Mouse (Mus musculus): ENCODE data around the gene Dnah11. TPM values are rescaled to one million over a fixed set of nuclear protein-coding genes. Genes with fewer than 3 reads are reported as not detected.

The Dnah11 gene
- polyA plus RNA-seq, 1 experiment from 2014 or later: 0.22 TPM

DNA sequence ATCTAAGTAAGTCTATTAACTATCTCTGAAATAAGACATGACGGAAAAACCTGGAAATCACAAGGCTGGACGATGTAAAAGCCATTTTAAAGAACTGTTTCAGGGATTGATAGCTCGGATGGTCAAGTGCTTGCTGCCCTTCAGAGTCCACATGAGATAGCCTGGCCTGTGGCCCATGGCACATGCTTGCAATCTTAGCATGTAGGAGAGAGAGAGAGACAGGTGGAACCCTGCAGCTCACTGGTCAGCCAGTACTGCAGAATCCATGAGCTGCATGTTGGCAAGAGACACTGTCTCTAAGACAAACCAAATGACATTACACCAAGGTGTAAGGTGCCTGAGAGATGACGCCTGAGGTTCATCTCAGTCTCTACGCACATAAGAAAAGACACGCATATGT lies 118.4 kb downstream of the Dnah11 start:
- DNase-seq (ENCODE audit: low spot score) (no peak), ATAC-seq (replicated peaks; ENCODE audit: low FRiP score) (no peak)
- H3K4me2 ChIP-seq: no peak overlapping the region
- no peak overlapping the region for H3K27ac ChIP-seq (ENCODE audit: low read depth, low read length)
- H3K9me3 ChIP-seq (ENCODE audit: control insufficient read depth, low read length): no peaks in the 10 kb centered on the region
- H3K4me1 ChIP-seq (replicated peaks; ENCODE audit: control insufficient read depth, insufficient read depth, low read length): no peaks in the 10 kb centered on the region
- no peak overlapping the region for H3K4me3 ChIP-seq (ENCODE audit: low read depth, low read length)
- no peaks in the 10 kb centered on the region for H3K27me3 ChIP-seq (replicated peaks; ENCODE audit: control insufficient read depth, insufficient read depth, low read length)
- 81% methylated on average over 6 of the region's 6 CpGs for WGBS
- H3K36me3 ChIP-seq (ENCODE audit: control insufficient read depth, insufficient read depth, low read length): no peaks in the 10 kb centered on the region
- H3K9ac ChIP-seq (ENCODE audit: low read depth, low read length): no peak overlapping the region

- Histone ChIP-seq H3K4me3 (ENCODE audit: low read depth, low read length) (no peak overlapping the region), H3K36me3 (ENCODE audit: control insufficient read depth, insufficient read depth, low read length) (no peaks in the 10 kb centered on the region), H3K9me3 (ENCODE audit: control insufficient read depth, low read length) (no peaks in the 10 kb centered on the region), H3K27ac (ENCODE audit: low read depth, low read length) (no peak overlapping the region), H3K4me1 (replicated peaks; ENCODE audit: control insufficient read depth, insufficient read depth, low read length) (no peaks in the 10 kb centered on the region), H3K27me3 (replicated peaks; ENCODE audit: control insufficient read depth, insufficient read depth, low read length) (no peaks in the 10 kb centered on the region), H3K9ac (ENCODE audit: low read depth, low read length) (no peak overlapping the region), H3K4me2 (no peak overlapping the region)
- WGBS: 59% methylated on average over 9 of the region's 9 CpGs
- DNase-seq (ENCODE audit: low spot score): no peak
- ATAC-seq (replicated peaks; ENCODE audit: low FRiP score): no peak
Observed at GRCm38 (mm10) chr12:118078434-118078989, 120.3 kb downstream of the Dnah11 start.

DNA sequence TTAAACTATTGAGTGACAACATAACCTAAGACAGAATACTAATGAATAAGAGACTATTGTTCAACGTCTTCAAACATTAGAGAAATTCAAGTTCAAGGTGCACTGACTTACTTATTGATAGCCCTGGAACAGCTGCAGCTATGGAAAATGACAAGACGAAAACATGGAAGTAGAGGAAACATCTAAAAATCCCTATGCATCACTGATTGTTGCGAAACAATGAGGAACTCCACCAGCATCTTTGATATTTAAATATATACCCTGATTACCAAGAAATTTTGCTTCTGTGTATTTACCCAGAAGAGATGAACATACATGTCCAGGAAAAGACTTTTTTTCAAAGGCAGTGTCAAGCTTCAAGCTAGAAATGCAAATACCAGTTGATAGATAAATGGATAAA lies 122.0 kb downstream of the Dnah11 start:
- ATAC-seq (replicated peaks; ENCODE audit: low FRiP score) (no peak), DNase-seq (ENCODE audit: low spot score) (no peak)
- H3K4me3 ChIP-seq (ENCODE audit: low read depth, low read length): no peak overlapping the region
- 82% methylated on average over 3 of the region's 3 CpGs for WGBS
- H3K4me1 ChIP-seq (replicated peaks; ENCODE audit: control insufficient read depth, insufficient read depth, low read length): no peaks in the 10 kb centered on the region
- H3K27ac ChIP-seq (ENCODE audit: low read depth, low read length): no peak overlapping the region
- no peaks in the 10 kb centered on the region for H3K27me3 ChIP-seq (replicated peaks; ENCODE audit: control insufficient read depth, insufficient read depth, low read length)
- no peak overlapping the region for H3K4me2 ChIP-seq
- H3K9ac ChIP-seq (ENCODE audit: low read depth, low read length): no peak overlapping the region
- no peaks in the 10 kb centered on the region for H3K36me3 ChIP-seq (ENCODE audit: control insufficient read depth, insufficient read depth, low read length)
- no peaks in the 10 kb centered on the region for H3K9me3 ChIP-seq (ENCODE audit: control insufficient read depth, low read length)

- Histone ChIP-seq H3K36me3 (ENCODE audit: control insufficient read depth, insufficient read depth, low read length) (no peaks in the 10 kb centered on the region), H3K27me3 (replicated peaks; ENCODE audit: control insufficient read depth, insufficient read depth, low read length) (no peaks in the 10 kb centered on the region), H3K4me3 (ENCODE audit: low read depth, low read length) (no peak overlapping the region), H3K27ac (ENCODE audit: low read depth, low read length) (no peak overlapping the region), H3K4me1 (replicated peaks; ENCODE audit: control insufficient read depth, insufficient read depth, low read length) (no peaks in the 10 kb centered on the region), H3K4me2 (no peak overlapping the region), H3K9me3 (ENCODE audit: control insufficient read depth, low read length) (no peaks in the 10 kb centered on the region), H3K9ac (ENCODE audit: low read depth, low read length) (no peak overlapping the region)
- ATAC-seq (replicated peaks; ENCODE audit: low FRiP score) (no peak), DNase-seq (ENCODE audit: low spot score) (no peak)
- WGBS: 71% methylated on average over 3 of the region's 3 CpGs
Observed at GRCm38 (mm10) chr12:118072181-118072872, 126.5 kb downstream of the Dnah11 start.

DNA sequence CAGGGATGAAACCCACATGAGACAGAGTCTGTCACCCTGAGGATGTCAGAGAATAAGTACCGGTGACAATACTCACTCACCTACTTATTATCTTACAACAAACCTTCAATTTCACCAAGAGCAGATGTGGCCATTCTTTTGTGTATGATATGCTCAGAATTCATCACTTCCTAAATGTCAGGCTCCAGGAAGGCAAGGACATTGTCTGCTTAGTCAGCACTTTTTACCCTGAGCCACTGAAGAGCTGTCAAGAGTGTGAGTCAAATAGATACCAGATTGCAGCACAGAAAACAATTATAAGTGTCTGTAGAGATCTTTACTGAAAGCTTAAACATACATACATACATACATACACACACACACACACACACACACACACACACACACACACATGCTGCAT lies 127.2 kb downstream of the Dnah11 start:
- Histone ChIP-seq H3K4me2 (no peak overlapping the region), H3K4me3 (ENCODE audit: low read depth, low read length) (no peak overlapping the region), H3K27me3 (replicated peaks; ENCODE audit: control insufficient read depth, insufficient read depth, low read length) (no peaks in the 10 kb centered on the region), H3K9ac (ENCODE audit: low read depth, low read length) (no peak overlapping the region), H3K36me3 (ENCODE audit: control insufficient read depth, insufficient read depth, low read length) (no peaks in the 10 kb centered on the region), H3K4me1 (replicated peaks; ENCODE audit: control insufficient read depth, insufficient read depth, low read length) (no peaks in the 10 kb centered on the region), H3K27ac (ENCODE audit: low read depth, low read length) (no peak overlapping the region), H3K9me3 (ENCODE audit: control insufficient read depth, low read length) (no peaks in the 10 kb centered on the region)
- WGBS: 100% methylated on average over 1 of the region's 1 CpGs
- ATAC-seq (replicated peaks; ENCODE audit: low FRiP score) (no peak), DNase-seq (ENCODE audit: low spot score) (no peak)

GRCm38 (mm10) chr12:118068785-118069184 lies 130.1 kb downstream of the Dnah11 start:
- no peak overlapping the region for H3K4me2 ChIP-seq
- no peaks in the 10 kb centered on the region for H3K27me3 ChIP-seq (replicated peaks; ENCODE audit: control insufficient read depth, insufficient read depth, low read length)
- no peak overlapping the region for H3K4me3 ChIP-seq (ENCODE audit: low read depth, low read length)
- no peaks in the 10 kb centered on the region for H3K9me3 ChIP-seq (ENCODE audit: control insufficient read depth, low read length)
- H3K36me3 ChIP-seq (ENCODE audit: control insufficient read depth, insufficient read depth, low read length): no peaks in the 10 kb centered on the region
- no peaks in the 10 kb centered on the region for H3K4me1 ChIP-seq (replicated peaks; ENCODE audit: control insufficient read depth, insufficient read depth, low read length)
- H3K9ac ChIP-seq (ENCODE audit: low read depth, low read length): no peak overlapping the region
- 75% methylated on average over 4 of the region's 4 CpGs for WGBS
- no peak overlapping the region for H3K27ac ChIP-seq (ENCODE audit: low read depth, low read length)
- no peak for DNase-seq (ENCODE audit: low spot score)
- no peak for ATAC-seq (replicated peaks; ENCODE audit: low FRiP score)

DNA sequence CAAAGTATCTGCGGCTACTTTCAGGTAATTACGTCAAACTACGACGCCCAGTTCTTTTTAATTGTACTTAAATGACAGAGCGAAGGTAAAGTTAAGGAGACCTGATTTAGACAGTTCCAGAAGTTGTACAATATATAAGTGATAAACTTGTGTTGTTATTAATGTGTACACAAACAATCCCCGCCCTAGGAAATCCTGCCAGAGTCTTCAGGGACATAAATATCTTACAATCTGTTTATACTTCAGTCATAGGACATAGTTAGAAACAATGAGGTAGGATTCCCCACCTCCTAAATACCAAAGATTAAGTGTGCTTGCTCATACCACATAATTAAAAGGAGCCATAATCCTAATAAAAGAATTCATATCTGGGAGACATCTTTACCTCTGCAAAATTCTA lies 136.5 kb downstream of the Dnah11 start:
- no peak overlapping the region for H3K4me3 ChIP-seq (ENCODE audit: low read depth, low read length)
- no peak overlapping the region for H3K27ac ChIP-seq (ENCODE audit: low read depth, low read length)
- H3K4me2 ChIP-seq: no peak overlapping the region
- H3K9me3 ChIP-seq (ENCODE audit: control insufficient read depth, low read length): no peaks in the 10 kb centered on the region
- H3K4me1 ChIP-seq (replicated peaks; ENCODE audit: control insufficient read depth, insufficient read depth, low read length): no peaks in the 10 kb centered on the region
- no peak overlapping the region for H3K9ac ChIP-seq (ENCODE audit: low read depth, low read length)
- ATAC-seq (replicated peaks; ENCODE audit: low FRiP score) (no peak), DNase-seq (ENCODE audit: low spot score) (no peak)
- WGBS: 87% methylated on average over 6 of the region's 6 CpGs
- H3K27me3 ChIP-seq (replicated peaks; ENCODE audit: control insufficient read depth, insufficient read depth, low read length): no peaks in the 10 kb centered on the region
- H3K36me3 ChIP-seq (ENCODE audit: control insufficient read depth, insufficient read depth, low read length): no peaks in the 10 kb centered on the region

DNA sequence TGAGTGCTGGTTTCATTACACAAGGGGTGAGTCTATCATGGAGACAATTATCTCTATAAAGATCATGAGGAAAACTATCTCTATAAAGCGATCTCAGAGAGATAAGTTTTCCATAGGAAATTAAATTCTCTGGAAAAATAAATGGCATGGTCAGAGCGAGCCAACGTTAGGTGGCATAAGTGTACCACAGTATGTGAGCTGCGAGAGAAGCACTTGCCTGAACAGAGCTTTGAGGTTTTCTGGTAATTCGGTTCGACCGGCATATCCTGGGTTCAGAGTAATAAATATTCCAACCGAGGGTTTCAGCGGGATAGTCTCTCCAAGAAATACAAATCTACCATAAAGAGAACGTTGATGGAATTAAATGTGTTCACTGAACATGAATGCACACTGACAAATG lies 142.0 kb downstream of the Dnah11 start:
- H3K9ac ChIP-seq (ENCODE audit: low read depth, low read length): no peak overlapping the region
- no peaks in the 10 kb centered on the region for H3K27me3 ChIP-seq (replicated peaks; ENCODE audit: control insufficient read depth, insufficient read depth, low read length)
- DNase-seq (ENCODE audit: low spot score) (no peak), ATAC-seq (replicated peaks; ENCODE audit: low FRiP score) (no peak)
- no peak overlapping the region for H3K4me2 ChIP-seq
- no peaks in the 10 kb centered on the region for H3K36me3 ChIP-seq (ENCODE audit: control insufficient read depth, insufficient read depth, low read length)
- no peak overlapping the region for H3K4me3 ChIP-seq (ENCODE audit: low read depth, low read length)
- 84% methylated on average over 10 of the region's 10 CpGs for WGBS
- H3K4me1 ChIP-seq (replicated peaks; ENCODE audit: control insufficient read depth, insufficient read depth, low read length): no peaks in the 10 kb centered on the region
- no peak overlapping the region for H3K27ac ChIP-seq (ENCODE audit: low read depth, low read length)
- H3K9me3 ChIP-seq (ENCODE audit: control insufficient read depth, low read length): no peaks in the 10 kb centered on the region

GRCm38 (mm10) chr12:118045381-118045780 lies 153.5 kb downstream of the Dnah11 start:
- H3K9me3 ChIP-seq (ENCODE audit: control insufficient read depth, low read length): no peaks in the 10 kb centered on the region
- no peak overlapping the region for H3K4me2 ChIP-seq
- WGBS: 73% methylated on average over 4 of the region's 4 CpGs

More at GRCm38 (mm10) chr12:118045381-118045780, 153.5 kb downstream of the Dnah11 start:
- Histone ChIP-seq H3K27ac (ENCODE audit: low read depth, low read length) (no peak overlapping the region), H3K9ac (ENCODE audit: low read depth, low read length) (no peak overlapping the region), H3K4me1 (replicated peaks; ENCODE audit: control insufficient read depth, insufficient read depth, low read length) (no peaks in the 10 kb centered on the region), H3K36me3 (ENCODE audit: control insufficient read depth, insufficient read depth, low read length) (no peaks in the 10 kb centered on the region), H3K27me3 (replicated peaks; ENCODE audit: control insufficient read depth, insufficient read depth, low read length) (no peaks in the 10 kb centered on the region), H3K4me3 (ENCODE audit: low read depth, low read length) (no peak overlapping the region)
- ATAC-seq (replicated peaks; ENCODE audit: low FRiP score): no peak
- DNase-seq (ENCODE audit: low spot score): no peak
